Mouse (Mus musculus): ENCODE data around the gene Tmem88b. TPM values are rescaled to one million over a fixed set of nuclear protein-coding genes. Genes with fewer than 3 reads are reported as not detected.
"Not testable (repeated sequence)": the region's sequence is repeated elsewhere in the genome, so short reads cannot be mapped to it uniquely, and the experiment has no call there.

Tmem88b gene
- total RNA-seq, 2 experiments from 2014 or later = 1.2 TPM

- intact Hi-C loops (cut with DNase I) = no loop called here
Measured at GRCm38 (mm10) chr4:155790650-155791161, 5.0 kb upstream of the Tmem88b start.

GRCm38 (mm10) chr4:155790021-155790489 is 4.4 kb upstream of the Tmem88b start, which contains the start of gene Ankrd65:
Ankrd65 (plus strand) TSS chr4:155790439.
- intact Hi-C loops (cut with DNase I) = no loop called here
- DNase-seq = no peak

More at GRCm38 (mm10) chr4:155790650-155791161, 5.0 kb upstream of the Tmem88b start:
- no peak for DNase-seq

- DNase-seq; intact Hi-C loops (cut with DNase I): not testable (repeated sequence)
Measured at GRCm38 (mm10) chr4:155788833-155789232, 3.2 kb upstream of the Tmem88b start.

GRCm38 (mm10) chr4:155788300-155788699 is 2.6 kb upstream of the Tmem88b start:
- no peak for DNase-seq
- intact Hi-C loops (cut with DNase I) = no loop called here

GRCm38 (mm10) chr4:155785246-155785645 is 428 bp downstream of the Tmem88b start:
- intact Hi-C loops (cut with DNase I) = no loop called here

GRCm38 (mm10) chr4:155784081-155784701 is 1.5 kb downstream of the Tmem88b start:
- intact Hi-C loops (cut with DNase I) = loop anchor here (1.0 kb wide), 1 partner anchor 15 kb away; no protein-coding TSS in a partner anchor

More at GRCm38 (mm10) chr4:155785246-155785645, 428 bp downstream of the Tmem88b start:
- DNase-seq = no peak

GRCm38 (mm10) chr4:155783486-155784080 is 2.1 kb downstream of the Tmem88b start:
- DNase-seq = no peak
- intact Hi-C loops (cut with DNase I) = loop anchor here (1.0 kb wide), 1 partner anchor 14 kb away; no protein-coding TSS in a partner anchor

More at GRCm38 (mm10) chr4:155784081-155784701, 1.5 kb downstream of the Tmem88b start:
- peak; percentile 84 to 88 for DNase-seq

- DNase-seq = peak; percentile 77 to 79
- intact Hi-C loops (cut with DNase I) = no loop called here
Measured at GRCm38 (mm10) chr4:155780895-155781294, 4.8 kb downstream of the Tmem88b start.

- intact Hi-C loops (cut with DNase I) = no loop called here
- no peak for DNase-seq
Measured at GRCm38 (mm10) chr4:155779498-155779897, 6.2 kb downstream of the Tmem88b start.

GRCm38 (mm10) chr4:155777816-155778215 is 7.9 kb downstream of the Tmem88b start:
- peak; percentile 37 to 49 for DNase-seq
- intact Hi-C loops (cut with DNase I) = no loop called here

- intact Hi-C loops (cut with DNase I) = no loop called here
Measured at GRCm38 (mm10) chr4:155776704-155777335, 8.9 kb downstream of the Tmem88b start.

GRCm38 (mm10) chr4:155775855-155776254 is 9.8 kb downstream of the Tmem88b start:
- DNase-seq = peak; percentile 55 to 62

More at GRCm38 (mm10) chr4:155776704-155777335, 8.9 kb downstream of the Tmem88b start:
- DNase-seq = no peak

GRCm38 (mm10) chr4:155774971-155775740 is 10.5 kb downstream of the Tmem88b start:
- intact Hi-C loops (cut with DNase I) = no loop called here
- peak; percentile 79 to 82 for DNase-seq

More at GRCm38 (mm10) chr4:155775855-155776254, 9.8 kb downstream of the Tmem88b start:
- intact Hi-C loops (cut with DNase I) = no loop called here

GRCm38 (mm10) chr4:155774280-155774754 is 11.4 kb downstream of the Tmem88b start, which contains the start of gene Vwa1:
Vwa1 (minus strand) TSS chr4:155774698.
- intact Hi-C loops (cut with DNase I) = no loop called here
- peak; percentile 88 to 93 for DNase-seq

GRCm38 (mm10) chr4:155773335-155774078 is 12.2 kb downstream of the Tmem88b start:
- no peak for DNase-seq
- intact Hi-C loops (cut with DNase I) = no loop called here

GRCm38 (mm10) chr4:155772786-155773185 is 12.9 kb downstream of the Tmem88b start:
- DNase-seq = no peak
- intact Hi-C loops (cut with DNase I) = no loop called here

- DNase-seq = no peak
- intact Hi-C loops (cut with DNase I) = loop anchor here (2.0 kb wide), 1 partner anchor 49 kb away; no protein-coding TSS in a partner anchor
Measured at GRCm38 (mm10) chr4:155771706-155772105, 14.0 kb downstream of the Tmem88b start.

GRCm38 (mm10) chr4:155770626-155771025 is 15.0 kb downstream of the Tmem88b start:
- intact Hi-C loops (cut with DNase I) = loop anchor here (2.0 kb wide), 1 partner anchor 48 kb away; no protein-coding TSS in a partner anchor
- DNase-seq = no peak
